Mouse (Mus musculus) mammary gland, adult 2 months (tissue): ENCODE measurements around the gene Abcb10. TPM values are rescaled to one million over a fixed set of nuclear protein-coding genes. Genes with fewer than 3 reads are reported as not detected.

ENCODE experiments used
- polyA plus RNA-seq: library from polyadenylated mRNA; depleted of rRNA; stranded (reverse); fragments of >200 nt; gene quantifications from 2 replicates; pipeline ENCODE4 v1.2.3, GENCODE M21; 2012; ENCODE audit warnings: low replicate concordance; rRNA removed

Abcb10 gene
- polyA plus RNA-seq = 11.5 and 13.3 TPM in 2 replicates

DNA sequence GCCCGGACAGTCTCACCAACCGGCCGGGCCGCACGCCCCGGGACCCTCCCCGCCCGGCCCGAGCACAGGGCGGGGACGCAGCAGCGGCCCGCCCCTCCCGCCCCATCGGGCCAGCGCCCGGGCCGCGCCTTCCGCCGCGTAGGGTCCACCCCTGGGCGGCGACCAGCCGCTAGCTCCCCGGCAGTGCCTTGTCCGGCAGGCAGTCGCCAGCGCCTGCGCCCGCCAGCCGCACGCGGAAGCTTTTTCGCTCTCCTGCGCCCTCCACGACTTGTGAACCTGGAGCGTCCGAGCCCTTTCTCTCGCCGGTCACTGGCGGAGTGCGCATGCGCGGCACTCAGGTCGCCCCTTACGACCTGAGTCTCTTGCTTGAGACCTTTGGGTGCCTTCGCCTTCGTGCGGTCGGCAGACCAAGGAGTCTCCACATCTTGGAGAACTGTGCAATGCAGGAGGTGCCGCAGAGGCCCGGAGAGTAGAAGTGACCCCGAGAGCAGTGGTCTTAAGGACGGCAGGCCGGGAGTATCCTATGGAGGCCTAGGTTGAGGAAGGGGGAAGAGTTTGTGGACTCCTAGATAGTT lies at the start of gene Abcb10:
TSS of gene Abcb10 (minus strand) at position 297 of the 575 bp plus-strand sequence.

GRCm38 (mm10) chr8:124021237-124022227 lies 38.6 kb upstream of the Abcb10 start, which contains the start of the genes Taf5l and Urb2:
TSS of gene Taf5l (minus strand) at chr8:124021397.
TSS of gene Urb2 (plus strand) at chr8:124021508.

GRCm38 (mm10) chr8:123948942-123949685 lies 33.8 kb downstream of the Abcb10 start, which contains the start of gene Nup133:
TSS of gene Nup133 (minus strand) at chr8:123949265.

Other genes starting within 250 kb of the Abcb10 start
- gene Rab4a, start 177.1 kb downstream of the Abcb10 start, polyA plus RNA-seq = 12.7 and 16.3 TPM in 2 replicates
- 0.68 and 1.9 TPM in 2 replicates for gene Ccsap, start 122.9 kb downstream of the Abcb10 start, polyA plus RNA-seq
- gene Acta1, start 88.4 kb downstream of the Abcb10 start, polyA plus RNA-seq = 6.5 and 15,994 TPM in 2 replicates
- 8.8 and 11.3 TPM in 2 replicates for gene Nup133, start 33.9 kb downstream of the Abcb10 start, polyA plus RNA-seq
- 30.2 and 35.6 TPM in 2 replicates for gene Taf5l, start 38.3 kb upstream of the Abcb10 start, polyA plus RNA-seq
- gene Urb2, start 38.4 kb upstream of the Abcb10 start, polyA plus RNA-seq = 3.5 and 6.3 TPM in 2 replicates
- gene Galnt2, start 248.3 kb upstream of the Abcb10 start, polyA plus RNA-seq = 9.6 and 17.9 TPM in 2 replicates